Mouse (Mus musculus) heart, adult 11 months (tissue): ENCODE measurements around the gene Prelp.

ENCODE experiments used
- DNase-seq: peaks from one replicate; pipeline ENCODE4 v3.0.0; 2022

Gene Prelp

GRCm38 (mm10) chr1:133933301-133934195 lies 12.3 kb upstream of the Prelp start:
- peak; percentile 87 for DNase-seq

DNA sequence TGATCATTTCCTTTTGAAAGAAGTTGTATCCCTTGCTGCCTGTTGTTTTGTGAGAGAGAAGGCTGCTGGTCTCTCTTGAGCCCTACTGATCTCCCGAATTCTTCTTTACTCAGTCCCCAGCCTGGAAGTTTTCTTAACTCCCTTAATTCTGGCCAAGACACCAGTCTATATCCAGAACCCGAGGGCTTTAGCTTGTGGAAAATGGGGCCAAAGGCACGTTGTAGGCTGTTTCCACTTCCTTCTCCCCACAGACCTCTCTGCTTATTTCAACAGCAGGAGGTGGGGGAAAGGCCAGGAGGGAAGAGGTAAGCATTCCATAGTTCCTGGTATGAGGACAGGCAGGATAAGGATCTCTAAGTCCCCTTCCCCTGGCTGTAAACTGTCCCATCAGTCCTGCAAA lies 8.8 kb upstream of the Prelp start:
- DNase-seq: no peak

DNA sequence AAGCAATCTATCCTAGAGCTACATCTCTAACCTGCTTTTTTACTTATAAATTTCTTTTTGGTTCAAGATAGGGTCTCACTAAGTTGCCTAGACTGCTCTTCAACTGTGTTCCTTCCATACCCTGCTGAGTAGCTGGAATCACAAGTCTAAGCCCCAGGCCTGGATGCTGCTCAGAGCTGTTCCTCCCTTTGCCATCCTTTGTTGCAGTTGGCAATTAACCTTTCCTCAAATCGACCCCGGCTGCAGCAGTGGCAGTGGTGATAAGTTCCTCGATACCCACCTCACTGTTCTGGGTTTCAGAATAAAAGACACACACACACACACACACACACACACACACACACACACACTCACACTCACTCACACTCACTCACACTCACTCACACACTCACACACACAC lies 4.0 kb upstream of the Prelp start:
- peak; percentile 60 for DNase-seq

GRCm38 (mm10) chr1:133924141-133924875 lies 3.1 kb upstream of the Prelp start:
- peak; percentile 87 for DNase-seq

DNA sequence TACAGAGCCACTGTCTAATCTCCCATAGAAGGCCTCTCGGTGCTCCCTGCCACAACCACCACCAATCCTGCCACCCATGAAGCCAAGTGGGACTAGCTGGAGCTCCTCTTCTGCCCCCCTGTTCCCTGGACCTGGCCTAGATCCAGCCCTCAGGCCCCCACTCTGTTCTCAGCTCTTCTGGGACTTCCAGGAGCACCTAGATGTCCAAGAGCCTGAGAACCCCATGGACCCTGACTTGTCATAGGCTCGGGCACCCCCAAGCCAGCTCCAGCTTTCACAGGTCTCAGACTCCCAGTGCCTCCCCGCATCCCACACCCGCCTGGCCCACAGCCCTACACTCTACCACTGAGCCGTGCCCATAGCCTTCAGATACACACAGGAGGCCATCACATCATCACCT lies 1.9 kb upstream of the Prelp start:
- DNase-seq: peak; percentile 92

DNA sequence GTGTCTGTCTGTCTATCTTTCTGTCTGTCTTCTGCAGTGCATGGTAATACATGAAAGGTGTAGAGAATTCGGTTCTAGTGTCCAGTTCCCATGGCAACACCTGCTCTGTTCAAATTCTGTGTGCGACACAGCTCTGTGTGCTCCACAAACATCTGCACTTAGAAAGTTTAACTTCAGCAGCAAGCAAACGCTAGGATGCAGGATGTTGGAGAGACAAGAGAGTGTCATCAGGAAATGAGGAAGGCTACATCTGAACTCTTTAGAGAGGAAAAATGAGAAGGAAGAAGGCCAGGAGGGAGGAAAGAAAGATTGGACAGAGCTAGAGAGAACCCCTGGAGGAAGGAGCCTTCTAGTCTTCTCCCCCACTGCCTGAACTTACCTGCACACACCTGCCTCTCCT lies 338 bp downstream of the Prelp start:
- no peak for DNase-seq

DNA sequence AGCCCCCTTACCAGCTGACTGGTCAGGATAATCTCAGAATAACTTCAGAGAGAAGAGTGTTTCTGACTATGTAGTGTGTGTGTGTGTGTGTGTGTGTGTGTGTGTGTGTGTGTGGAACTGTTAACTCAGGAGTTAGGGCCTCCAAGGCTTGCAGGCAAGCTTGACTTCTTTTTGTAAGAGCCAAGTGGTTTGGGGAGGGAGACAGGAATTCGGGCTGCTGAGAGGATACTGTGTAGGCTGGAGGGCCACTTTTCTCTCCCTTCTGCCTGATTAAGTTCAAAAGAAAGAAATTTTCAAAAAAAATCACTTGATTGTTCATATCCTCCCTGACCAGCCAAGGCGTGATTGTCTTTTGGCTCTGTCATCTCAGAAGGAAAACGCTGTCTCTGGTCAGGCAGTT lies 813 bp downstream of the Prelp start:
- no peak for DNase-seq

DNA sequence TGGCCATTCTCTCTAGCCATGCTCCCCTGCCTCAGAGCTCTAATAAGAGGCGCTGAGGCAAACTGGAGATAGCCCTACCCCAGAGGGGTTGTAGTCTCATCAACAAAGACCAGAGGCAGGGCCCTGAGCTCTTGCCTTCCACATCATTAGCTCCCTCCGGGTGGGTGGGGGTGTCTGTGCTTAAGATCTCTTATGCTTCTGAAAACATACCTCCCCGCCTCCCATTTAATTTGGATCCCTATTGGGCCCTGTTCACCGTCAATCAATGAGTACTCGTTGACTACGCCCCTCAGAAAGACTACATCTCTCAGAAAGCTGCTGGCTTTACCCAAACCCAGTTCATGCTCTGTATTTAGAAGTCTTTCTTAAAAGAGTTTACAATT lies 3.1 kb downstream of the Prelp start:
- DNase-seq: no peak

- DNase-seq: peak; percentile 99
These were observed 3.6 kb downstream of the Prelp start for GRCm38 (mm10) chr1:133917456-133918087.

GRCm38 (mm10) chr1:133915723-133916355 lies 5.4 kb downstream of the Prelp start:
- peak; percentile 99 for DNase-seq

DNA sequence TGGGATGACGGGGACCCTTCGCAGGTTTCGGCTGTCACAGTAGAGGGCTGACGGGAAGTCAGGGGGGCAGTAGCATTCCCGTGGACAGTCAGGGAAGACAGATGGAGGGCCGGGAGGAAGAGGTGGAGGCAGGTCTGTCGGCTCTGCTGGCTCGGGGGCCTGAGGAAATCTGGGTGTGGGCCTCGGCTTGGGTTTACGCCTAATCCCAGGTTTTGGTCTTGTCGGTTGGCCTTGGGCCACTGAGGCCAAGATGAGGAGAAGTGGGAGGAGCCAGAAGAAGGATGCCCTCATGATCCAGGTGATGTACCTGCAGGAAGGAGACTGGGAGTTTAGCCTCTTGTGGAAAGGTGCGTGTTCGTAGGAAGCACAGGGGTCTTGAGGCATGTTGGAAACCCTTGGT lies 6.1 kb downstream of the Prelp start:
- DNase-seq: peak; percentile 93

DNA sequence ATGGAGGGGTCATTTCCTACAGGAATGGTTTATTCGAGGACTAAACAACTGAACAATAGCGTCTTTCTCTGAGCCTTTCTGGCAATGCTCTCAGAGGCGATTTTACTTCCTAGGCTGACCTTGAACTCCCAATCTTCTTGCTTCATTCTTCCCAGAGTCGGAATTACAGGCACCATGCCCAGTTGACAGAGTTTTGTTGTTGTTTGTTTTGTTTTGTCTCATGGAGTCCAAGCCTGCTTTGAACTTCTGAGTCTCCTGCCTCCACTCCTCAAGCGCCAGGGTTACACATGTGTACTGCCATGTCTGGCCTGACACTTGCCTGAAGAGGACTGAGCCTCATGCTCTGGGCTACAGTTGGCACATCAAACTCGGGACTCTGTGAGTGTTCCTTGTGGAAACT lies 8.2 kb downstream of the Prelp start:
- no peak for DNase-seq

DNA sequence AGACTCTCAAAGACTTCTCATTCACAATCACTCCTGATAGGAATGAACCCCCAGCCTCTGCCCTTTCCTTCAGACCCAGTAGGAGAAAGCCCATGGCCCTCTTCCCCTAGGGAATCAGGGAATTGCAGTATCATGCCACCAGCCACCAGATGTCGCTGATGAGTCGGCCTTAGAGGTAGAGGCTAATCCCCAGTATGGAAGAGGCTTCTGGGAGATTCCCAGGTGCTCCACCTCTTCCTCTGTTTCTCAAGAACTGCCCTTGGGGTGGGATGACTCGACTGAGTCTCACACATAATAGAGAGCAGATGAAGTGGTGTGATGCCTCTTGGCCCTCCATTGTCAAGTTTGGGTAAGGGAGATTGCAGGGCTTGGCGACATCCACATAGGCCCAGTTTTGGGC lies 9.8 kb downstream of the Prelp start:
- DNase-seq: peak; percentile 96

DNA sequence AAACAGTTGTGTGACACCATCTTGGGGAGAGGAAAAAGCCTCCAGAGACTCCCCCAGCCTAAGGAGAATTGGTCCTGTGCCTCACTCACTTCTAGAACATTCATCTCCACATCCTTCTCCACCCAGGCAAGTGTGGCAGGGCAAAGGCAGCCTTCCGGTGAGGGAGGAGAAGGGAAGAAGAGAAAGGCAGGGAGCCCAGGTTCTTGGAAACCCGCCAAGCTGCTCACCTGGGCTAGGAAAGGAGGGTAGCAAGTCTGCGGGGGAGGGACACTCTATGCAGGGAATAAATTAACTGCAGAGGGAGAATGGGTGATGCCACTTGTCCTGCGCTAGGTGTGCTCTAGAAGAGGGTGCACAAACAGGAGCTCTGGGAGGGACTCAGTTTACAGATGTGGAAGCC lies 10.2 kb downstream of the Prelp start:
- peak; percentile 93 for DNase-seq

- no peak for DNase-seq
These were observed 11.1 kb downstream of the Prelp start for GRCm38 (mm10) chr1:133910108-133910507.

DNA sequence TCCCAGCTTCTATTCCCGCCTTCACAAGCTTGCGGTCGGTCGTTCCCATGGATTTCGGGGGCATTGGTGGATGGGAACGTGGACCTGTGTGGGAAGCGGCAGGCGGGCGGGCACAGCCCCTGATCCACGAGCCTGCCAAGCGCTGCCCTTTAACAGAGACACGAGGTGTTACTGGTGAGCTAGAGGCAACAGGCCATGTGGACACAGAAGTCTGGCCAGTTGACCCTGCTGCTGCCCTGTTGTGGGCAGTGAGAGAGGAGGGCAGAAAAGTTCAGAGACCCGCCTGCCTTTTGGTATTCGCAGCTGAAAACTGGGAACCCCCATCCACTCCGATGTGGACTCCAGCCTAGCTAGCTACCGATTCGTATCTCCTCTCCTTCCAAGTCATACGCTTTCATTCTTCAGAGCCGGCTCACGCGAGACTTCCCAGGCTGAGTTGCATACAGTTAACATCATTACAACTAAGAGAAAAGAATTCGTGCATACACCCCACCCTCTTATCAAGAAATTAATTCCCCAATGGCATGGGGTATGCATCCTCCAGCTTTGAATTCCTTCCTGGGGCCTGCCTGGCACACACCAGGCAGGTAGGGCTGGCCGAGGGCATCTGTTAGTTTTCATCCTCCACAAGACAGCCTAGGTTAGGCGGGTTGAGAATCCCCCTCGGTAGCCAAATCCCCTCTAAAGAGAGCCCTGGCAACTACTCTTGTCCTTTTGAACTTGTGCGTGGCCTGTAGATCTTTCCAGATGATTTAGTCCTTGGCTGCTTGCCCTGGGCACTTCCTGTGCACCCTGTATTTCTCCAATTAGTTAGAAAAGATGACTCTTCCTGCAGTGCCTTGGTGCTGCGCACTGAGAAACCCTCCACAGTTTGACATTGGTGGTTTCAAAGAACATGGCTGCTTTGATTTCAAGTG lies 12.3 kb downstream of the Prelp start:
- DNase-seq: peak; percentile 97

GRCm38 (mm10) chr1:133907949-133908658 lies 13.1 kb downstream of the Prelp start, which contains the start of gene Optc:
Gene Optc (minus strand): TSS chr1:133907999.
- peak; percentile 96 for DNase-seq

- no peak for DNase-seq
These were observed 14.8 kb downstream of the Prelp start for GRCm38 (mm10) chr1:133906420-133906819.

DNA sequence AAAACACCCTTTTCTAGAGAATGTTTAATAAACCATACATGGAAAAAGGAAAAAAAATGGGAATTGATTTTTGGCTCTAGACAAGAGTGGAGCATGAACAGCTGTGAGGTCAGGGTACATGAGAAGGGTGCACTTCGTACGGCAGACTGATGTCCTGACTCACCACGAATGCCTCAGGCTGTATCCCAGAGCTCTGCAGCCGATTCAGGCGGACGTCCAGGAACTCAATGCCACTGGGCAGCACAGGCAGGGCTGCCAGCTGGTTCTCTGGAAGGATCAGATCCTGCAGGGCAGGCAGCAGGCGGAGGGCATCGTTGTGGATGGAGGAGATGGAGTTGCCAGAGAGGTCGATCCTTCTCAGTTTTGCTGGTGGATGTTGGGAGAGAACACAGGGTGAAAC lies 20.4 kb downstream of the Prelp start:
- DNase-seq: no peak

GRCm38 (mm10) chr1:133899043-133899542 lies 22.1 kb downstream of the Prelp start:
- no peak for DNase-seq

DNA sequence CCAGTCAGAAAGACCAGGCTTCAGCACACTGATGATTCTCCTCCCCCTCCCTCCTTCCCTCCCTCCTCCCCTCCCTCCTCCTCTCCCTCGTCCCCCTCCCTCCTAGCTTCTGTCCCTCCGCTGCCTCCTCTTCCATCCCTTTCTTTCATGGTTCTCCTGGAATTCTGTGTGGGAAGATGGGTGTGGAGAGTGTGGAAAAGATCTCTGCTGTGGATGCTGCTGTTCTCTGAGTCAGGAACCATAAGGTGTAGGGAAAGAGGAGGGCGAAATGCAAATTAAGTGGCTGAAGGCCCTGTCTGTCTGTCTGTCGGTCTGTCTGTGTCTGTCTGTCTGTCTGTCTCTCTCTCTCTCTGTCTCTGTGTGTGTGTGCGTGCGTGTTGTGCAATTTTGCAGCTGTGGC lies 23.9 kb downstream of the Prelp start:
- DNase-seq: no peak
